Mouse (Mus musculus) mouse embryonic stem cell (cell line): ENCODE data around the gene Caln1.

Experiments used
- in situ Hi-C, 2 experiments: fragments of 300-500 bp; cut with MboI; formaldehyde crosslinking; loops; 1 replicate in 1 of 2; 3 replicates in 1 of 2; pipeline ENCODE4 v1.14.3; 2019 to 2020; ENCODE audit warnings: low sequenced_read_pairs in 2 of 2, low pct_unique_long_range_greater_than_20kb in 1 of 2, mixed read lengths in 1 of 2; ENCODE audit not compliant: unreplicated experiment in 1 of 2

Gene Caln1

GRCm38 (mm10) chr5:130852182-130852581, 482.9 kb downstream of the Caln1 start:
- in situ Hi-C loops: no loop called here

GRCm38 (mm10) chr5:130853371-130853770, 484.1 kb downstream of the Caln1 start:
- in situ Hi-C loops: no loop called here

GRCm38 (mm10) chr5:130854430-130854829, 485.2 kb downstream of the Caln1 start:
- in situ Hi-C loops: no loop called here

GRCm38 (mm10) chr5:130858148-130858547, 488.9 kb downstream of the Caln1 start:
- in situ Hi-C loops: no loop called here

GRCm38 (mm10) chr5:130858706-130859105, 489.5 kb downstream of the Caln1 start:
- in situ Hi-C loops: no loop called here

GRCm38 (mm10) chr5:130859736-130860135, 490.5 kb downstream of the Caln1 start:
- in situ Hi-C loops: no loop called here

GRCm38 (mm10) chr5:130862302-130862701, 493.0 kb downstream of the Caln1 start:
- in situ Hi-C loops: no loop called here

GRCm38 (mm10) chr5:130869869-130870268, 500.6 kb downstream of the Caln1 start:
- in situ Hi-C loops: no loop called here

GRCm38 (mm10) chr5:130871086-130871485, 501.8 kb downstream of the Caln1 start:
- in situ Hi-C loops: no loop called here

- in situ Hi-C loops: no loop called here
These were observed 506.1 kb downstream of the Caln1 start for GRCm38 (mm10) chr5:130875391-130875790.

GRCm38 (mm10) chr5:130880331-130880730, 511.1 kb downstream of the Caln1 start:
- in situ Hi-C loops: no loop called here

GRCm38 (mm10) chr5:130891735-130892134, 522.5 kb downstream of the Caln1 start:
- in situ Hi-C loops: no loop called here

GRCm38 (mm10) chr5:130895991-130896390, 526.7 kb downstream of the Caln1 start:
- in situ Hi-C loops: no loop called here
